Mouse (Mus musculus) forebrain, embryonic 14.5 days (tissue): ENCODE results near the gene Dlg2. TPM values are rescaled to one million over a fixed set of nuclear protein-coding genes. Genes with fewer than 3 reads are reported as not detected.

Experiments used
- ATAC-seq: fragments of 200-750 bp; cut with Nextera tagmentation; 2 replicates; pipeline ENCODE4 v1.8.0; 2017; ENCODE audit warnings: mild to moderate bottlenecking, moderate library complexity
- DNase-seq: peaks from one replicate; pipeline ENCODE4 v3.0.0-alpha.2; 2015; ENCODE audit warnings: low spot score
- H3K27ac ChIP-seq: fragments of 300-500 bp; sonication (generic); 2 replicates; pipeline ENCODE4 v1.5.1; 2014; ENCODE audit warnings: low read depth, mild to moderate bottlenecking, control low read depth, low read length, moderate library complexity
- H3K27me3 ChIP-seq: fragments of 300-500 bp; sonication (generic); replicated peaks from 2 replicates; pipeline ENCODE4 v1.6.1; 2014; ENCODE audit warnings: low read length, control low read depth, mixed read lengths; ENCODE audit not compliant: control insufficient read depth, insufficient read depth
- H3K36me3 ChIP-seq: fragments of 300-500 bp; sonication (generic); 2 replicates; pipeline ENCODE4 v1.6.1; 2014; ENCODE audit warnings: low read length, control low read depth; ENCODE audit not compliant: control insufficient read depth, insufficient read depth
- H3K4me1 ChIP-seq: fragments of 300-500 bp; sonication (generic); 2 replicates; pipeline ENCODE4 v1.6.1; 2014; ENCODE audit warnings: antibody characterized with exemption, low read length, control low read depth; ENCODE audit not compliant: control insufficient read depth, insufficient read depth
- H3K4me2 ChIP-seq: fragments of 300-500 bp; sonication (generic); 2 replicates; pipeline ENCODE4 v1.6.1; 2014; ENCODE audit warnings: mild to moderate bottlenecking, control low read depth, low read length
- H3K4me3 ChIP-seq: fragments of 300-500 bp; sonication (generic); 2 replicates; pipeline ENCODE4 v1.5.1; 2014; ENCODE audit warnings: low read depth, low read length, control low read depth
- H3K9ac ChIP-seq: fragments of 300-500 bp; sonication (generic); 2 replicates; pipeline ENCODE4 v1.6.1; 2014; ENCODE audit warnings: mild to moderate bottlenecking, low read length, control low read depth, moderate library complexity
- H3K9me3 ChIP-seq: fragments of 300-500 bp; sonication (generic); replicated peaks from 2 replicates; pipeline ENCODE4 v1.6.1; 2016; ENCODE audit warnings: low read length, control low read depth, mixed read lengths; ENCODE audit not compliant: control insufficient read depth
- WGBS: fragments of 180-500 bp; shearing (Covaris S2); extraction: QIAGEN DNeasy Blood & Tissue Kit; methylation state at CpG from one replicate; pipeline ENCODE4 v1.1.7; 2014; 5-methylcytosine and 5-hydroxymethylcytosine counted together
- polyA plus RNA-seq: library from polyadenylated mRNA; unstranded; fragments of >200 nt; fragmentation: Nextera tagmentation; extraction: Ambion mirVana; gene quantifications from 2 replicates; pipeline ENCODE4 v1.2.1, GENCODE M21; 2014

Dlg2 gene
- polyA plus RNA-seq, 1 experiment from 2014 or later: 17.9 TPM

GRCm38 (mm10) chr7:92277629-92278028 is 1801.2 kb downstream of the Dlg2 start:
- peak; percentile 77 for DNase-seq
- peaks cover 3% of the 10 kb centered on the region for H3K4me1 ChIP-seq
- peak; percentile 70; the same call in 1 of the 2 replicates for ATAC-seq

GRCm38 (mm10) chr7:92280925-92281324 is 1804.5 kb downstream of the Dlg2 start:
- H3K4me1 ChIP-seq: peaks cover 3% of the 10 kb centered on the region
- WGBS: 41% methylated on average over 7 of the region's 7 CpGs
- no peaks in the 10 kb centered on the region for H3K27me3 ChIP-seq
- no peak overlapping the region for H3K27ac ChIP-seq
- no peak for ATAC-seq
- no peaks in the 10 kb centered on the region for H3K36me3 ChIP-seq
- H3K9ac ChIP-seq: no peak overlapping the region
- H3K4me3 ChIP-seq: no peak overlapping the region
- H3K9me3 ChIP-seq: no peaks in the 10 kb centered on the region
- H3K4me2 ChIP-seq: no peak overlapping the region
- no peak for DNase-seq

More at GRCm38 (mm10) chr7:92277629-92278028, 1801.2 kb downstream of the Dlg2 start:
- 38% methylated on average over 4 of the region's 4 CpGs for WGBS
- Histone ChIP-seq H3K9ac (no peak overlapping the region), H3K4me3 (no peak overlapping the region), H3K9me3 (no peaks in the 10 kb centered on the region), H3K4me2 (no peak overlapping the region), H3K27ac (0 out of 2 replicates have a peak overlapping the region, but pooled peaks have one; percentile 33), H3K27me3 (no peaks in the 10 kb centered on the region), H3K36me3 (no peaks in the 10 kb centered on the region)

GRCm38 (mm10) chr7:92287058-92287457 is 1810.6 kb downstream of the Dlg2 start:
- H3K27ac ChIP-seq: no peak overlapping the region
- ATAC-seq: no peak
- no peak overlapping the region for H3K4me2 ChIP-seq
- 60% methylated on average over 1 of the region's 1 CpGs for WGBS
- H3K9me3 ChIP-seq: no peaks in the 10 kb centered on the region
- H3K36me3 ChIP-seq: no peaks in the 10 kb centered on the region
- no peak overlapping the region for H3K4me3 ChIP-seq
- no peaks in the 10 kb centered on the region for H3K4me1 ChIP-seq
- H3K27me3 ChIP-seq: no peaks in the 10 kb centered on the region
- DNase-seq: no peak
- no peak overlapping the region for H3K9ac ChIP-seq

DNA sequence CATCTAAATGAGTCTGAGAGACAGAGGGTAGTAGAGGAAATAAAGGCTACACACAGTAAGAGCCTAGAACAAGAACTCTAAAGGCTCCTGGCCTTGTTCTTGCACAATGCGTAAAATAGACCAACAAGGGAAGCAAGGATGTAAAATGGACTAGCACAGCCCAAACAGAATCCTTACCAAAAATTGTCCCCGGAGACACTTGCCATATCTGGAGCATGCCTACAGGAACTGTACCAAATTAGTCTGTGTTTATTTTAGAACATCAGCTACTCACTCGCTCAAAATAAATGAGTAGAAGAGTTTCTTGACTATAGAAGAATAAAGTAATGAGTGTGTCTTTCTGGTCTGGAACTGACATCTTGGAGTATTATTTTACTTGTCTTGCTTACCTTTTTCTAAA is 1812.3 kb downstream of the Dlg2 start:
- no peak overlapping the region for H3K9ac ChIP-seq
- H3K27me3 ChIP-seq: no peaks in the 10 kb centered on the region
- WGBS: 92% methylated on average over 3 of the region's 3 CpGs
- no peaks in the 10 kb centered on the region for H3K4me1 ChIP-seq
- no peak overlapping the region for H3K4me3 ChIP-seq
- no peaks in the 10 kb centered on the region for H3K9me3 ChIP-seq
- H3K27ac ChIP-seq: no peak overlapping the region
- DNase-seq (no peak), ATAC-seq (no peak)
- H3K4me2 ChIP-seq: no peak overlapping the region
- H3K36me3 ChIP-seq: no peaks in the 10 kb centered on the region

- H3K36me3 ChIP-seq: no peaks in the 10 kb centered on the region
- DNase-seq: no peak
- ATAC-seq: no peak
- H3K9me3 ChIP-seq: no peaks in the 10 kb centered on the region
- H3K4me2 ChIP-seq: no peak overlapping the region
- H3K27ac ChIP-seq: no peak overlapping the region
- no peaks in the 10 kb centered on the region for H3K27me3 ChIP-seq
- WGBS: 62% methylated on average over 8 of the region's 8 CpGs
- no peak overlapping the region for H3K9ac ChIP-seq
- H3K4me1 ChIP-seq: no peaks in the 10 kb centered on the region
- H3K4me3 ChIP-seq: no peak overlapping the region
Measured at GRCm38 (mm10) chr7:92292918-92293518, 1816.5 kb downstream of the Dlg2 start.

GRCm38 (mm10) chr7:92301046-92301445 is 1824.6 kb downstream of the Dlg2 start:
- no peak overlapping the region for H3K4me2 ChIP-seq
- DNase-seq (peak; percentile 58), ATAC-seq (no peak)
- no peaks in the 10 kb centered on the region for H3K36me3 ChIP-seq
- H3K27ac ChIP-seq: no peak overlapping the region
- peaks cover 7% of the 10 kb centered on the region; the same call in 1 of the 2 replicates for H3K4me1 ChIP-seq
- H3K9ac ChIP-seq: no peak overlapping the region
- 22% methylated on average over 2 of the region's 2 CpGs for WGBS
- H3K27me3 ChIP-seq: no peaks in the 10 kb centered on the region
- H3K9me3 ChIP-seq: no peaks in the 10 kb centered on the region
- no peak overlapping the region for H3K4me3 ChIP-seq

DNA sequence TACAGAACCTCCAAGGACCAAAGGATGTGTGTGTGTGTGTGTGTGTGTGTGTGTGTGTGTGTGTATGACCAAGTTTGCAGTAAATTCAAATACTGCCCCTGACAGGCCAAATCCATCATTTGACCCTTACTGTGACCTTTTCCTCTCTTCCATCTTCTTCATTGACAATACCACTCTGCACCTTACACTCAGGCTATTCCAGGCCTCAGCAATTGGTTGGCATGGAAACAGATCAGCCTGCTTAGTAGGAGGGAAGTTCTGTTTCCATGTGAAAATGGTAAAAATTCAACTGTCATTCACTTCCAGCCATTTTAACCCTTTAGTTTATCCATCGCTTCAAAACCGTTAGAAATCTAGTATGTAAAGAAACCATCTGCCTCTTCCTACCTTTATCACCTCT is 1831.2 kb downstream of the Dlg2 start:
- no peaks in the 10 kb centered on the region for H3K9me3 ChIP-seq
- H3K4me1 ChIP-seq: no peaks in the 10 kb centered on the region
- H3K9ac ChIP-seq: no peak overlapping the region
- peak; percentile 33 for DNase-seq
- H3K27me3 ChIP-seq: no peaks in the 10 kb centered on the region
- no peak overlapping the region for H3K4me3 ChIP-seq
- 95% methylated on average over 2 of the region's 2 CpGs for whole genome bisulfite sequencing
- H3K4me2 ChIP-seq: no peak overlapping the region
- H3K36me3 ChIP-seq: no peaks in the 10 kb centered on the region
- H3K27ac ChIP-seq: no peak overlapping the region
- no peak for ATAC-seq

GRCm38 (mm10) chr7:92308168-92308567 is 1831.7 kb downstream of the Dlg2 start:
- Histone ChIP-seq H3K4me2 (no peak overlapping the region), H3K27me3 (no peaks in the 10 kb centered on the region), H3K36me3 (no peaks in the 10 kb centered on the region), H3K9ac (no peak overlapping the region), H3K4me3 (no peak overlapping the region), H3K4me1 (no peaks in the 10 kb centered on the region), H3K27ac (no peak overlapping the region), H3K9me3 (no peaks in the 10 kb centered on the region)
- DNase-seq (no peak), ATAC-seq (no peak)
- WGBS: 79% methylated on average over 2 of the region's 2 CpGs

DNA sequence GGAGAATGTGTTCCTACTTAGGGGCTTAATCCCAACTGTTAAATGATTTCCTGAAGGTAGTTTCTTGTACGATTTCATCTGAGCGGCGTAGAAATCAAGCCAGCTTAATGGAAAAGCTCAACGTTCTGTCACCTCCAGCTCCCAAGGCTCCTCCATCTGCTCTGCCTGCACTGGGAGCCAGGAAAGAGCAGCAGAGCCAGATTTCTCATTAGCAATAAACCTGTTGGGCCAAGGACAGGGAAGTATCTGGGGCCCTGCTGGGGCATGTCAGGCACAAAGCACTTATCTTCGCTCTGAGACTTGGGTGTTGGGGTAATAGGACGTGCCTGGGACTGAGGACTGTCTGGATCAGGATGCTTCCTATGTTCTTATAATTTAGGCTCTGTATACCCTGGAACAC is 1839.9 kb downstream of the Dlg2 start:
- no peak overlapping the region for H3K4me2 ChIP-seq
- no peaks in the 10 kb centered on the region for H3K27me3 ChIP-seq
- DNase-seq: peak; percentile 70
- H3K9ac ChIP-seq: no peak overlapping the region
- peak; percentile 80 for ATAC-seq
- H3K4me1 ChIP-seq: no peaks in the 10 kb centered on the region
- H3K27ac ChIP-seq: peak overlapping the region; percentile 55; the same call in 1 of the 2 replicates
- no peak overlapping the region for H3K4me3 ChIP-seq
- H3K9me3 ChIP-seq: no peaks in the 10 kb centered on the region
- WGBS: 73% methylated on average over 6 of the region's 6 CpGs
- H3K36me3 ChIP-seq: no peaks in the 10 kb centered on the region
